Mouse (Mus musculus) gonadal fat pad, adult 2 months (tissue): Measurements from ENCODE around the gene Ifna5. TPM values are rescaled to one million over a fixed set of nuclear protein-coding genes. Genes with fewer than 3 reads are reported as not detected.

Source experiments
- DNase-seq: peaks from one replicate; pipeline ENCODE4 v3.0.0-alpha.2; 2012; ENCODE audit warnings: low read depth
- polyA plus RNA-seq: library from polyadenylated mRNA; depleted of rRNA; stranded (reverse); fragments of >200 nt; gene quantifications from 2 replicates; pipeline ENCODE4 v1.2.3, GENCODE M21; 2012; rRNA removed

Gene Ifna5
- polyA plus RNA-seq, 1 experiment, result not detected

- DNase-seq, result no peak
Measured at GRCm38 (mm10) chr4:88864599-88864998, 29.3 kb downstream of the Ifna5 start.

GRCm38 (mm10) chr4:88865011-88865569 is 29.8 kb downstream of the Ifna5 start:
- DNase-seq, result no peak

GRCm38 (mm10) chr4:88867366-88867925 is 32.1 kb downstream of the Ifna5 start:
- no peak for DNase-seq

GRCm38 (mm10) chr4:88867926-88868911 is 32.9 kb downstream of the Ifna5 start:
- DNase-seq, result no peak

GRCm38 (mm10) chr4:88872691-88873090 is 37.4 kb downstream of the Ifna5 start:
- DNase-seq, result no peak

GRCm38 (mm10) chr4:88875435-88876095 is 40.2 kb downstream of the Ifna5 start:
- no peak for DNase-seq

- no peak for DNase-seq
Measured at GRCm38 (mm10) chr4:88876520-88876919, 41.2 kb downstream of the Ifna5 start.

- no peak for DNase-seq
Measured at GRCm38 (mm10) chr4:88878246-88878645, 42.9 kb downstream of the Ifna5 start.

GRCm38 (mm10) chr4:88878772-88879171 is 43.4 kb downstream of the Ifna5 start:
- DNase-seq, result no peak

GRCm38 (mm10) chr4:88880101-88880500 is 44.8 kb downstream of the Ifna5 start, which contains the start of gene Ifne:
Ifne (minus strand) TSS chr4:88880201.
- no peak for DNase-seq

Other genes with a start within 250 kb of the Ifna5 start
- not detected in 2 replicates for gene Ifna9, start 243.1 kb upstream of the Ifna5 start, polyA plus RNA-seq
- not detected in 2 replicates for gene Ifna12, start 232.1 kb upstream of the Ifna5 start, polyA plus RNA-seq
- not detected in 2 replicates for gene C87499, start 201.1 kb upstream of the Ifna5 start, polyA plus RNA-seq
- not detected in 2 replicates for gene Ifna13, start 191.1 kb upstream of the Ifna5 start, polyA plus RNA-seq
- not detected in 2 replicates for gene Ifna16, start 158.6 kb upstream of the Ifna5 start, polyA plus RNA-seq
- not detected in 2 replicates for gene Ifna2, start 151.6 kb upstream of the Ifna5 start, polyA plus RNA-seq
- not detected in 2 replicates for gene Ifnab, start 144.2 kb upstream of the Ifna5 start, polyA plus RNA-seq
- gene Gm26566, start 113.7 kb upstream of the Ifna5 start, polyA plus RNA-seq, result 0.84 and 0.86 TPM in 2 replicates
- gene Klhl9, start 113.1 kb upstream of the Ifna5 start, polyA plus RNA-seq, result 14.9 and 20.2 TPM in 2 replicates
- gene Gm13271, start 80.7 kb upstream of the Ifna5 start, polyA plus RNA-seq, result 0.35 TPM in 1 of 2 replicates, not detected in the other
- not detected in 2 replicates for gene Gm13283, start 75.4 kb upstream of the Ifna5 start, polyA plus RNA-seq
- not detected in 2 replicates for gene Gm13290, start 61.7 kb upstream of the Ifna5 start, polyA plus RNA-seq
- not detected in 2 replicates for gene Gm13289, start 58.6 kb upstream of the Ifna5 start, polyA plus RNA-seq
- not detected in 2 replicates for gene Gm13272, start 55.7 kb upstream of the Ifna5 start, polyA plus RNA-seq
- 0.07 TPM in 1 of 2 replicates, not detected in the other for gene Ifnz, start 53.4 kb upstream of the Ifna5 start, polyA plus RNA-seq
- gene Gm13276, start 49.8 kb upstream of the Ifna5 start, polyA plus RNA-seq, result not detected in 2 replicates
- gene Gm13277, start 46.9 kb upstream of the Ifna5 start, polyA plus RNA-seq, result not detected in 2 replicates
- gene Gm13278, start 44.0 kb upstream of the Ifna5 start, polyA plus RNA-seq, result not detected in 2 replicates
- not detected in 2 replicates for gene Gm13275, start 41.0 kb upstream of the Ifna5 start, polyA plus RNA-seq
- not detected in 2 replicates for gene Gm13279, start 38.1 kb upstream of the Ifna5 start, polyA plus RNA-seq
- gene Gm13285, start 35.9 kb upstream of the Ifna5 start, polyA plus RNA-seq, result not detected in 2 replicates
- not detected in 2 replicates for gene Gm13287, start 32.3 kb upstream of the Ifna5 start, polyA plus RNA-seq
- not detected in 2 replicates for gene Gm13288, start 30.0 kb upstream of the Ifna5 start, polyA plus RNA-seq
- gene Ifna7, start 19.3 kb upstream of the Ifna5 start, polyA plus RNA-seq, result not detected in 2 replicates
- gene Ifna11, start 15.6 kb upstream of the Ifna5 start, polyA plus RNA-seq, result not detected in 2 replicates
- gene Ifna6, start 8.1 kb upstream of the Ifna5 start, polyA plus RNA-seq, result not detected in 2 replicates
- gene Ifna4, start 6.3 kb downstream of the Ifna5 start, polyA plus RNA-seq, result not detected in 2 replicates
- not detected in 2 replicates for gene Ifna1, start 14.6 kb downstream of the Ifna5 start, polyA plus RNA-seq
- not detected in 2 replicates for gene Ifne, start 44.7 kb downstream of the Ifna5 start, polyA plus RNA-seq